Mouse (Mus musculus): Measurements from ENCODE around the gene Mfap1b. TPM values are rescaled to one million over a fixed set of nuclear protein-coding genes. Genes with fewer than 3 reads are reported as not detected.

The Mfap1b gene
- total and polyA plus RNA-seq, 3 experiments = 15.6 to 29.7 (median 24.3) TPM

GRCm38 (mm10) chr2:121507951-121508330 is 34.1 kb upstream of the Mfap1b start:
- peak overlapping the region; percentile 62 for H3K9ac ChIP-seq (ENCODE audit: insufficient read depth, low read depth)
- peak overlapping the region; percentile 96 for H3K4me2 ChIP-seq (ENCODE audit: insufficient read depth, low read depth, poor library complexity, severe bottlenecking)
- dilution Hi-C loops (cut with MboI; ENCODE audit: extremely low pct_ligation_motif_present, extremely low pct_unique_long_range_greater_than_20kb, low sequenced_read_pairs) = no loop called here

GRCm38 (mm10) chr2:121507173-121507950 is 33.5 kb upstream of the Mfap1b start:
- in situ Hi-C loops (cut with MboI; ENCODE audit: low pct_ligation_motif_present, low pct_unique_long_range_greater_than_20kb, low sequenced_read_pairs) (no loop called here), dilution Hi-C loops (cut with MboI; ENCODE audit: extremely low pct_ligation_motif_present, extremely low pct_unique_long_range_greater_than_20kb, low sequenced_read_pairs) (no loop called here)
- H3K9me3 ChIP-seq (replicated peaks; ENCODE audit: low read length) = no peaks in the 10 kb centered on the region
- H3K27ac ChIP-seq (ENCODE audit: insufficient read depth, low read depth) = 0 out of 2 replicates have a peak overlapping the region, but pooled peaks have one; percentile 28
- no peak for DNase-seq (ENCODE audit: extremely low read depth)
- H3K79me2 ChIP-seq (replicated peaks; ENCODE audit: control insufficient read depth, extremely low read depth, insufficient read depth, poor library complexity, severe bottlenecking) = peaks cover 58% of the 10 kb centered on the region
- H3K36me3 ChIP-seq (replicated peaks in 1 of 2; ENCODE audit: control insufficient read depth in 1 of 2, insufficient read depth in 1 of 2, low read length in 1 of 2) = peaks cover 28 to 43% of the 10 kb centered on the region in 2 experiments
- no peaks in the 10 kb centered on the region for H3K27me3 ChIP-seq (replicated peaks)
- H3K4me3 ChIP-seq (replicated peaks in 1 of 3; ENCODE audit: low read depth in 2 of 3, low read length in 2 of 3, poor library complexity in 1 of 3) = peak overlapping the region; percentile 56 to 65 (median 57)
- peaks cover 7 to 29% of the 10 kb centered on the region in 2 experiments; a peak in 2 of 4 replicates for H3K4me1 ChIP-seq (ENCODE audit: control insufficient read depth in 1 of 2, insufficient read depth in 2 of 2)
- peak overlapping the region; percentile 96 for H3K4me2 ChIP-seq (ENCODE audit: insufficient read depth, low read depth, poor library complexity, severe bottlenecking)
- H3K9ac ChIP-seq (ENCODE audit: insufficient read depth, low read depth) = peak overlapping the region; percentile 62
- TF ChIP-seq NRF1 (IDR thresholded peaks at IDR 0.05; ENCODE audit: low read depth, low read length) (no peak), MAX (IDR thresholded peaks at IDR 0.05; ENCODE audit: low read length) (no peak), CHD1 (IDR thresholded peaks at IDR 0.05; ENCODE audit: low read depth, low read length) (peak; percentile 93), ZC3H11A (IDR thresholded peaks at IDR 0.05; ENCODE audit: low read depth, low read length) (no peak), USF2 (conservative IDR thresholded peaks at IDR 0.05; ENCODE audit: low read depth, low read length) (no peak), CTCF (conservative IDR thresholded peaks at IDR 0.05 in 1 of 2, IDR thresholded peaks at IDR 0.05 in 1 of 2; ENCODE audit: low read depth in 2 of 2, low read length in 2 of 2) (no peak), NELFE (IDR thresholded peaks at IDR 0.05; ENCODE audit: low read depth, low read length) (no peak), MAZ (IDR thresholded peaks at IDR 0.05; ENCODE audit: low read depth, low read length) (no peak), PAX5 (IDR thresholded peaks at IDR 0.05; ENCODE audit: low read length) (no peak), SMC3 (IDR thresholded peaks at IDR 0.05; ENCODE audit: low read depth, low read length) (no peak), POLR2AphosphoS2 (IDR thresholded peaks at IDR 0.05; ENCODE audit: low read depth, low read length) (no peak), ZKSCAN1 (IDR thresholded peaks at IDR 0.05; ENCODE audit: borderline replicate concordance, low read depth, low read length) (no peak), MEF2A (IDR thresholded peaks at IDR 0.05; ENCODE audit: borderline replicate concordance, low read depth, low read length) (no peak), RAD21 (IDR thresholded peaks at IDR 0.05; ENCODE audit: low read depth, low read length) (no peak), GABPA (IDR thresholded peaks at IDR 0.05; ENCODE audit: insufficient replicate concordance, low read depth, low read length) (no peak), BHLHE40 (IDR thresholded peaks at IDR 0.05; ENCODE audit: low read depth, low read length) (no peak), MYC (IDR thresholded peaks at IDR 0.05; ENCODE audit: low read depth, low read length) (no peak; the same call in none of the 2 replicates), RCOR1 (conservative IDR thresholded peaks at IDR 0.05; ENCODE audit: low read depth, low read length) (0 out of 2 replicates have a peak, but pooled peaks have one; percentile 41), KAT2A (IDR thresholded peaks at IDR 0.05; ENCODE audit: insufficient replicate concordance, low read length) (no peak), ZNF384 (IDR thresholded peaks at IDR 0.05; ENCODE audit: low read depth, low read length) (peak; percentile 84), E2F4 (IDR thresholded peaks at IDR 0.05; ENCODE audit: insufficient replicate concordance, low read depth, low read length) (0 out of 2 replicates have a peak, but pooled peaks have one; percentile 34), ETS1 (conservative IDR thresholded peaks at IDR 0.05; ENCODE audit: low read depth, low read length) (no peak), MAFK (IDR thresholded peaks at IDR 0.05; ENCODE audit: insufficient replicate concordance, low read length) (no peak), CHD2 (IDR thresholded peaks at IDR 0.05; ENCODE audit: low read length) (0 out of 2 replicates have a peak, but pooled peaks have one; percentile 26)

More at GRCm38 (mm10) chr2:121507951-121508330, 34.1 kb upstream of the Mfap1b start:
- Histone ChIP-seq H3K79me2 (replicated peaks; ENCODE audit: control insufficient read depth, extremely low read depth, insufficient read depth, poor library complexity, severe bottlenecking) (peaks cover 63% of the 10 kb centered on the region), H3K4me1 (ENCODE audit: control insufficient read depth in 1 of 2, insufficient read depth in 2 of 2) (peaks cover 7 to 34% of the 10 kb centered on the region in 2 experiments; a peak in 2 of 4 replicates), H3K4me3 (replicated peaks in 1 of 3; ENCODE audit: low read depth in 2 of 3, low read length in 2 of 3, poor library complexity in 1 of 3) (peak overlapping the region; percentile 56 to 65 (median 57)), H3K36me3 (replicated peaks in 1 of 2; ENCODE audit: control insufficient read depth in 1 of 2, insufficient read depth in 1 of 2, low read length in 1 of 2) (peaks cover 26 to 46% of the 10 kb centered on the region in 2 experiments), H3K27ac (ENCODE audit: insufficient read depth, low read depth) (peak overlapping the region; percentile 28), H3K9me3 (replicated peaks; ENCODE audit: low read length) (no peaks in the 10 kb centered on the region), H3K27me3 (replicated peaks) (no peaks in the 10 kb centered on the region)
- TF ChIP-seq NRF1 (IDR thresholded peaks at IDR 0.05; ENCODE audit: low read depth, low read length) (no peak), ZNF384 (IDR thresholded peaks at IDR 0.05; ENCODE audit: low read depth, low read length) (no peak), TCF12 (IDR thresholded peaks at IDR 0.05; ENCODE audit: low read depth, low read length) (no peak), SMC3 (IDR thresholded peaks at IDR 0.05; ENCODE audit: low read depth, low read length) (no peak), MAZ (IDR thresholded peaks at IDR 0.05; ENCODE audit: low read depth, low read length) (no peak), JUND (conservative IDR thresholded peaks at IDR 0.05; ENCODE audit: low read depth, low read length) (no peak), HCFC1 (IDR thresholded peaks at IDR 0.05; ENCODE audit: low read depth, low read length) (no peak), ZMIZ1 (IDR thresholded peaks at IDR 0.05; ENCODE audit: low read depth, low read length) (no peak), IRF4 (IDR thresholded peaks at IDR 0.05; ENCODE audit: low read depth, low read length) (no peak), ELF1 (IDR thresholded peaks at IDR 0.05; ENCODE audit: low read depth, low read length) (no peak), ETS1 (conservative IDR thresholded peaks at IDR 0.05; ENCODE audit: low read depth, low read length) (no peak), ZC3H11A (IDR thresholded peaks at IDR 0.05; ENCODE audit: low read depth, low read length) (no peak), MAX (IDR thresholded peaks at IDR 0.05; ENCODE audit: low read length) (no peak), POLR2A (IDR thresholded peaks at IDR 0.05; ENCODE audit: low read depth, low read length) (no peak), MAFK (IDR thresholded peaks at IDR 0.05; ENCODE audit: insufficient replicate concordance, low read length) (no peak), RCOR1 (conservative IDR thresholded peaks at IDR 0.05; ENCODE audit: low read depth, low read length) (no peak), RAD21 (IDR thresholded peaks at IDR 0.05; ENCODE audit: low read depth, low read length) (no peak), EP300 (IDR thresholded peaks at IDR 0.05; ENCODE audit: low read length) (no peak), NELFE (IDR thresholded peaks at IDR 0.05; ENCODE audit: low read depth, low read length) (no peak), MXI1 (IDR thresholded peaks at IDR 0.05; ENCODE audit: low read depth, low read length) (no peak)
- in situ Hi-C loops (cut with MboI; ENCODE audit: low pct_ligation_motif_present, low pct_unique_long_range_greater_than_20kb, low sequenced_read_pairs) = no loop called here
- no peak for DNase-seq (ENCODE audit: extremely low read depth)
